Mouse (Mus musculus) megakaryocyte progenitor cell, adult 5-6 weeks (primary cell): ENCODE measurements at regions not wholly inside any gene's neighbourhood (a gene's known extent, or its start where the extent isn't known, plus 50 kb on each side); places are given as distances from the start of the nearest gene placed in this dataset.

ENCODE experiments used
- ATAC-seq: replicated peaks from 2 replicates; pipeline ENCODE4 v1.8.0; 2016; ENCODE audit warnings: mild to moderate bottlenecking, moderate TSS enrichment, inconsistent platforms; ENCODE audit not compliant: poor library complexity

GRCm38 (mm10) chr4:57362652-57363051, 61.0 kb upstream of the Ptpn3 start:
- ATAC-seq: no peak

GRCm38 (mm10) chr4:57369736-57370373, 64.2 kb upstream of the Palm2 start:
- ATAC-seq: peak; percentile 99

GRCm38 (mm10) chr4:57377872-57378271, 56.2 kb upstream of the Palm2 start:
- ATAC-seq: no peak

GRCm38 (mm10) chr4:57380063-57380800, 53.8 kb upstream of the Palm2 start:
- no peak for ATAC-seq

- ATAC-seq: no peak
Observed at GRCm38 (mm10) chr4:57381306-57381705, 52.7 kb upstream of the Palm2 start.
